Mouse (Mus musculus) testis, postnatal 14 days (tissue): ENCODE measurements around the gene Gm20388.

ENCODE experiments used
- DNase-seq: peaks from one replicate; pipeline ENCODE4 v3.0.0; 2021; ENCODE audit warnings: low spot score

Gm20388 gene

GRCm38 (mm10) chr8:120089511-120089910, 178.9 kb downstream of the Gm20388 start:
- no peak for DNase-seq

DNA sequence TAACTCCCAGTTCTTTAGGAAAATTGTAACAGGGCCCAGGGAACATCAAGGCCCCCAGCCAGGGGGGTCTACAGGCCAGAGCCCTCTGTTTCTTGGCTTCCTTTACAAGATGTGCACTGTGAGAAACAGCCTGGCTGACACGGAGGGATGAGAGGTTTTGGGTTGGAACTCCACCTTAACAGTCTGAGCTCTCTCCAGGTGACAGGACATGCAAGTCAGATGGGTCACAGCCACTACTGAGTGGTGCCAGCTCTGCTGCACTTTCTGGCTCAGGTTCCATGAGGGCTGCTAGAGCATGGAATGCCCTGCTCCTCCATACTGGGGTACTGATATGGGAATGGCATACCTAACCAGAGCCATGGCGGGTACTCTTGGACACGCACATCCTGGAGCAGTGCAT, 180.4 kb downstream of the Gm20388 start:
- DNase-seq: no peak

DNA sequence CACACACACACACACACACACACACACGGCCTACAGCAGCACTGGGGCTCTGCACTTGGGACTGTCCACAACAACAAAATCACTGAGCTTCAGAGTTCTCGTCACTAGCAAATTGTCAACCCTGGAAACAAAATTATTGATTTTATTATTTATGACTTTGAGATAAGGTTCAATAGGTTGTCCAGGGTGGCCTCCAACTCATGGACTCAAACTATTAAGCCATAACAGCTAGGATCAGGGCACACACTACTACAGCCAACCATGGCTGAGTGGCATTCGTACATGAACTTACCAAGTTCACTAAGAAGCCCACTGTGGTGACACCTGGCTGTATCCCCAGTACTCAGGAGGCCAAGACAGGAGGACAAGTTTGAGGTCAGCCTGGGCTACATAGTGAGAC, 182.5 kb downstream of the Gm20388 start:
- DNase-seq: no peak

DNA sequence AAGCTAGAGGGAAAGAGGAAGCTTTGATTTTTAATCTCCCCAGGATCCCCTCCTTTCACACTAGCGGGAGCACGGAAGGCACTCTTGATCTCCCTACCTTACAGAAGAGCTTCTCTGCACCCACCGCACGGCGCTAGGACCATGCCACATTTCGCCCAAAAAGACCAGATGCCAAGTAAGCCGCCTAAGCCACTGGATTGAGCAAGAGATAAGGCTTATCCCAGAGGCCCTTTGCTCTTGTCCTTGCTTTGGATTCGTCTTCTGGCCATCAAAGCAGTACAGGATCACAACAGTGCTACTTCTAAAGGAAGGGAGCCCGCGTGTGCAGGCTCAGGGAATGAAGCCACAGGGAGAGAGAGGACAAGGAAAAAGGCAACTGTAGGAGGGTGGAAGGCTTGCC, 184.2 kb downstream of the Gm20388 start:
- no peak for DNase-seq

- no peak for DNase-seq
Measured at GRCm38 (mm10) chr8:120096486-120096885, 185.8 kb downstream of the Gm20388 start.

DNA sequence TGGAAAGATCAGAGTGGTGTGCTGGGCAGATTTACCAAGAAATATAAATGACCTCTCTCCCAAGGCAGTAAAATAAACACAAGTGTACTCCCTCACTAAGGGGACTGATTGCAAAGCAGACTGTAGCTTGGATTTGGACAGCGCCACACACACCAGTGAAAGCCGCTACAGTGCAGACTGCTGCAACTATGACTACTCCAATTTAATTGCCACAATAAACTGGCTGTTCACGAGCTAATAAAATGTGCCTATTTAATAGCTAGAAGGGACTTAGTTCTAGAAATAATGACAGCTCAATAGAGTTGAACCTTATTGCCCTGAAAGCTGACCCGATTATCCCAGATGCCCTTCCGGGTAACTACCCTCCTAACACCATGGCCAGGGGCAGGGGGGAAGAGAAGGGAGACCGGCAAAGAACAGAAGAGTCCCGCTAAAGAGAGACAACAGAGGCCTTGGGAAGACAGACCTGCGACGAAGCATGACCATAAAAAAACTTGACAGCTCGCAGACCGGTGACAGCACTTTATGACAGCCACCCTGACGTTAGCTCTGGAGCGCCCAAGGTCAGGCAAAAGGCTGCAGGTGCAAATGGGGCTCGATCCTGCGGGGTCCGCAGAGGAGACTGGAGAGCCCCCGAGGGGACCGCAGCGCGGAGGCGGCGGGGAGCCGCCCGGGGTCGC, 189.9 kb downstream of the Gm20388 start:
- no peak for DNase-seq

- DNase-seq: peak; percentile 82
Measured at GRCm38 (mm10) chr8:120101068-120101972, 190.7 kb downstream of the Gm20388 start, which contains the start of gene Zdhhc7. TSS of gene Zdhhc7 (minus strand) at chr8:120101482.

DNA sequence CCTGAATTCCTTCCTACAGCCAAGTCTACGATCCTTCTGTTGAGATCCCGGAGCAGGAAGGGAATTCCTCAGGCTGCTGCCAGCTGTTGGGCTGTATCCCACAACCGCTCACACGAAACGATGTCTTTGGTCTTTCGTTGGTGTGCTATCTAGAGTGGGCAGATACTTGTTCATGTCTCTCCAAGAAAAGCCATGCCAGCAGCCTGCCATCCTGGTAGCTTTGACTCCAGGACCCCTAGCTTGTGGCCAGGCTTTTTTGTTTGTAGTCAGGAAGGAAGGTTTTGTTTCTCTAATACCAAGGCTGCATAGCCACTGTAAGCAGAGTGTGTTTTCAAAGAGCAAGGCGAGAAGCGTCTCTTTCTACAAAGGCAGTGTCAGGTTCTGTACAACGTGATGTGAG, 193.3 kb downstream of the Gm20388 start:
- DNase-seq: no peak

GRCm38 (mm10) chr8:120104721-120105272, 194.2 kb downstream of the Gm20388 start:
- peak; percentile 67 for DNase-seq

GRCm38 (mm10) chr8:120109149-120109548, 198.5 kb downstream of the Gm20388 start:
- DNase-seq: no peak

DNA sequence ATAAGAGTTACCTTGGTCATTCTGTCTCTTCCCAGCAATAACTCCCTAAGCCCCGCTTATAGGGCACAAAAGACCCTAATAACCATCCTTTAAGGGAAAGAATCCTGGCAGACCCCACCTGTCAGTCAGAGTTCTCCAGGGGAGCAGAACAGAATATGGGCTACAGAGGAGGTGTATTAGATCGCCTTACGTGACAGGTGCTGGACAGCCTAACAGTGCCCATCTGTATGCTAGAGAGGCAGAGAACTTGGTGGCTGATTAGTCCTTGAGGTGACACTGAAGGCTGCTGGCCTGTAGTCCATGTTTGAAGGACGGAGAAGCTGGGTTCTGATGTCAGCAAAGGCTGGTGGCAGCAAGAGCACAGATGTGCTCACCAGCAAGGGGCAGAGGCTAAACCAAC, 200.3 kb downstream of the Gm20388 start:
- DNase-seq: no peak

- DNase-seq: no peak
Measured at GRCm38 (mm10) chr8:120111382-120111781, 200.7 kb downstream of the Gm20388 start.

DNA sequence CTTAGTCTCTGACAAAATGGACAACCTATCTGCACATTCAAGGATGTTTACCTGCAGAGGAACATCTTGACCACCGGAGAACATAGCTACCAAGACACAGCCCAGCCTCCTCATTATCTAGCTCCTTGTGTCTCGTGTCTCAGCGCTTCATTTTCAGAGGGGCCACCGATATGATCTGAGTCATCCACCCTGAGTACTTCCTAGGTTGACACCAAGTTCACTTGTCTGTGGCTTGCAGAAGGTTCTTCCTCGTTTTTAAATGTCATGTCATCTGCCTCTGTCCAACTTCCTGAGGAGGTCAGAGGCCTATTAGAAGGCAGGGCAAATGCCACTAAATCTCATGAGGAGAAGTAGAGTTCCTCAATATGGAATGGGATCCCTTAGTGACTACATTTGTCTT, 201.9 kb downstream of the Gm20388 start:
- DNase-seq: no peak

- DNase-seq: peak; percentile 56
Measured at GRCm38 (mm10) chr8:120113306-120113705, 202.7 kb downstream of the Gm20388 start.

DNA sequence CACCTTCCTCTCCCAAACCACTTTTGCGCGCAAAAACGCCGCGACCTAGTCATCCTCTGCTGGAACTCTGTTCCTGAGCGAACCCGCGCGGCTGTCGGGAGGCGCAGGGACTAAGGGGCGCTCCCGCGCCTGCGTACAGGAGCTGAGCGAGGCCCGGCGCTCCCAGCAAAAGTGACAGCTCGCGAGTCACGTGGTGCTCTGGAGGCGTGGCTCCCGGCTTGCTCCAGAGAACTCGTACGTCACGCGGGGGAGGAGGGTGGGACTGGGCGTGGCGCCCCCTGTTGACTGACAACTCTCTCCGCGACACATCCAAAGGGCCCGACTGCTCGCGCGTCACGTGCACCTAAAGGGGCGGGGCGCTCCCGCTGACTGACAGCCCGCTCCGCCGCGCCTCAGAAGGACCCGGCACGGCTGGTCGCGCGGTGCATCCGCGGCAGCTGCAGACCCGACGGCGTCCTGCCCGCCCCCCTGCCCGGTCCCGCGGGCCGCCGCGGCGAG, 203.2 kb downstream of the Gm20388 start, which contains the start of gene 6430548M08Rik:
TSS of gene 6430548M08Rik (plus strand) at position 395 of the 498 bp plus-strand sequence.
- peak; percentile 100 for DNase-seq

DNA sequence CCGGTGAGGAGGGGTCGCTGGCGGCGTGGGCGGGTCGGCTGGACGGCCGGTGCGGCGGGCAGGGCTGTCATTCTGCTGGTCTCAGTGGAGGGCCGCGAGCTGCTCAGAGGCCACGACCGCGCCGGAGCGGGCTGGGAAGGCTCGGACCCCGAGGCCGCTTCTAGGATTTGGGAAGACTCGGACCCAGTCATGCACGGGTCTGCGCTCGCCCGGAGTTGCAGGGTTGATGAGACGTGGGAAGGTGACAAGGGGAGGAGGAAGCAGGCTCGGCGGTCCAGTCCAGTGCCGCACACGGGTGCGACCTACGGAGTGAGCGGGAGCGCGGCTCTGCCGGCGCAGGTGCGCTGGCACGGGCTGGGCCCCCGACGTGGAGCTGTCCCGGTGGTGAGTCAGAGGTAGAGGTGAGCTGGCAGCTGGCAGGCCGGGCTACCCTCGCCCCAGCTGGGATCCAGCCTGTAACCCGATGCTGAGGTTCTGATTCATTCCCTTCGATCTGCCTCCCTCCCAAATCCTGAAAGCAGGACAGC, 203.7 kb downstream of the Gm20388 start:
- no peak for DNase-seq

DNA sequence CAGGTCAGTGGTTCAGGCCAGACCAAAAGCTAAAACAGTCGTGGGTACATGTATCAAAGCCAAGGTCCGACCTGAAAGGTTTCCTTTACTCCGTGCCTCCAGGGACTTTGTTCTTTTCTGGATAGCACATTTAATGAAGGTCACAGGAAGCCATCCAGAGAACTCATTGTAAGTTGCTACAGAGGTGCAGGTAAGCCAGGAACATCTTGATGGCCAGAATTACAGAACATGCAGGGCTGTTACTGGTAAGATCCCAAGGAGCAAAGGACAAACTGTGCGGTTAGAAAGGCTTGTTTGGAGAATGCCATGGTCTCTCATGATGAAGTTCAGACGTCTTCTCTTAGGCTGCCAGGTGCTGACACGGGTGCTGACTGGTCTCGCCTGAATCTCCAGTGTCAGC, 206.0 kb downstream of the Gm20388 start:
- DNase-seq: no peak

DNA sequence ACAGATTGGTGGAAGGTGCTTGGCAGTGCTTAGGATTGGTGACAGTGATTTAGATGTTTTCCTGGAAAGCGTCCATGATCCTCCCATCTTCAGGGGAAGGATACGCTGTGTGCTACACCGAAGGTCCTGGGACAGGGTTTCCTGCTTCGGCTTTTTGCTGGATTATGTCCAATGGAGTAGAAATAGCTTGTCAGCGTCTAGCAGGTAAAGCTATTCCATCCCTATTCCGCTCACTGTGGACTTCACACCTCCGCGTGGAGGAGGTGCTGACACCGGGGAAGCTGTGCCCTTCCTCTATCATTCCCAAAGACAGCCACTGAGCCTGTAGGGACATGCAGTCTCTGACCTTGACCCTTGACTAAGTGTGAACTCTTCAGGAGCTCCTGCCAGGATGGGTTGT, 207.5 kb downstream of the Gm20388 start:
- DNase-seq: no peak

DNA sequence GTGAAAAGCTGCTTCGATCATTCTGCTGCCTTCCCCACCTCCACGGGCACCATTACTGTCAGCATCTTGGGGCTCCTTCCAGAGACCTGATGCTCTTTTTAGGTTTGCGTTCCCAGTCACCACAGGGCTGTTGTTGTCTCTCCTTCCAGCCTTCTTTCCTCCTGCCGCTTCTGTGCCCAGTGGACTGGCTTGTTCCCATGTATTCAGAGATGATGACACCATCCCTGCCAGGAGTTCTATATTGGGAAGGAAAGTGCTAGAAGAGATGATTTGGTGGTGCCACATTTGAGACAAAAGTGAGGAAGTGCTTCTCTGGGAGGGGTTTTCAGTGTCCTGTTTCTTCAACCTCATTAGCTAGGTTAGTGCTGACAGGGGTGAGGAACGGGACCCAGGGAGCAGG, 208.2 kb downstream of the Gm20388 start:
- DNase-seq: no peak

DNA sequence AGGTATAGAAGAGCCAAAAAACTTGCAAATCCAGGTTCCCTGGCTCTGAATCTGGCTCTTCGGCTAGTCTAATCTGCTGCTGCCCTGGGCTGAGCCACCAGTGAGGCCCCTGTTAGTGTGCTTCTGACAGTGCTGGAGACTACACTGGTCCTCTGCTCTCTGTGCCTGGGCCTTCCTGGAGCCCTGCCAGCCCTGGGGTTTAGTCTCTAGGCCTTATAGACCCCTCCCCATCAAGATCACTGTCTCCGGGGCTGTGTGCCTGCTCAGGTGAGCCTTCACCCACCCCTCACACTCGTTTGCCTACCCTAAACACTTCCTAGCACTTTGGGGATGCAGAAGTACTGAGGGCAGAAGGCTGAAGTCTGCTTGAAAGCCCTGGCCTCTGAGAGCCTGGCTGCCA, 208.8 kb downstream of the Gm20388 start:
- DNase-seq: no peak

DNA sequence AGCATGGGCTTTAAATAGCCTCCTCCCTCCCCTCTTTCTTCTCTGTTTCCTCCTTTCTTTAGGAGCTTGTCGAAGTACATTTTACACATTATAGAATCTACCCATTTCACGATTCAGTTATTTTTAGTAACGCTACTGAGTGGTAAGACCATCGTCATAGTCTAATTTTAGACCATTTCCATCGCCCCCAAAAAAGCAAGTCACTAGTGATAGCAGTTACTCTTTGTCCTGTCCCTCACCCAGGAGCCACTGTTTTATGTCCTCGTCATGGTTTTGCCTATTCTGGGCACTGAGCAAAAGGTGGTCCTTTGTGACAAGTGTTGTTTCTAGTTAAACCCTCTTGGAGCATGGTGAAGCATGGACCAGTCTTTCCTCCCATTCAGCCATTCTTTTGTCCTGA, 209.3 kb downstream of the Gm20388 start:
- no peak for DNase-seq

GRCm38 (mm10) chr8:120120951-120121350, 210.3 kb downstream of the Gm20388 start:
- DNase-seq: no peak
